Mouse (Mus musculus) heart, adult 2 months (tissue): ENCODE results near the gene Crocc.

Source experiments
- CTCF ChIP-seq: fragments of 200-600 bp; IDR thresholded peaks from 2 replicates; pipeline ENCODE4 v1.8.1; 2022; ENCODE audit warnings: antibody characterized with exemption, mild to moderate bottlenecking, moderate library complexity
- EP300 ChIP-seq: fragments of 200-500 bp; IDR thresholded peaks from 2 replicates; pipeline ENCODE4 v1.6.1; 2011; ENCODE audit warnings: low read depth, low read length, control low read depth; ENCODE audit not compliant: insufficient read depth

DNA sequence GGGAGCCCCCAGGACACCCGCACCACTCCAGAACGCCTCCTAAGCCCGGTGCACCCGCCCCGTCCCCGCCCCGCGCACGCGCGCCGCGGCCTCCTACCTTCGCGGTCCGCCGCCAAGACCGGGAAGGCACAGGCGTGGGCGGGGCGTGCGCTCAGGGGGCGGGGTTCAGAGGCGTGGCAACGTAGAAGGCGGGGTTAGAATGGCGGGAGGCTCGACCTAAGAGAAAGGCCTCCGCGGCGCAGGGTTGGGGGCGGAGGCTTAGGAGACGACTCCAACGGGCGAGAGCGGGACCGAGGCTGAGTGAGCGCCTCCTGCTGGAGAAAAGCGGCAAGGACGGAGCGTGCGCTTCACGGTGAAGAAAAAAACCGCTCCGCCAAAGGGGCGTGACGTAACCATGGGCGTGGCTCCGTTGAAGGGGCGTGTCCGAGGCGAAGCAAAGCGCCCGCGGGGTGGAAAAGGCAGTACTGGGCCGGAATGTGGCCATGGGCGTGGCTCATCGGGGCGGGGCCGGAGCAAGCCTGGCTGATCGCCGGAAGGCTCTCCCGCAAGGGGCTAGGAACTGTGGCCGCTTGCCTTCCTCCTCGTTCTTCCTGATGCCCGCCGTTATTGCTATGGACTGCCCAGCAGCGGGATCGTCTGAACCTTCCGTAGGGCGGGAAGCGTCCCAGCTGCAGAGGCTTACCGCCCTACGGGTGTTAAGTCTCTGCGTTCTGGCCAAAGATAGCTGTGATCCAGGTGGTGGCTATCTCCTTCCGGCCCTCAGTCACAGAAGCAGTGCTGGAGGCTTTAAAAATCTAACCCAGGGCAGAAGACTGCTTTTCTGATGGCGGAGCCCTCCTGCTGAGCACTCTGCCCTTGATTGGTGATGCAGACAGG lies at the start of gene Crocc:
- TF ChIP-seq EP300 (peak; percentile 77; the same call in 1 of the 2 replicates), CTCF (peak; percentile 98)
